Mouse (Mus musculus) brown adipose tissue, adult 24 weeks (tissue): Measurements from ENCODE around the gene Slc25a23. TPM values are rescaled to one million over a fixed set of nuclear protein-coding genes. Genes with fewer than 3 reads are reported as not detected.
"Not testable (repeated sequence)": the region's sequence is repeated elsewhere in the genome, so short reads cannot be mapped to it uniquely, and the experiment has no call there.

ENCODE experiments used
- H3K27ac ChIP-seq: fragments of 200-500 bp; replicated peaks from 2 replicates; pipeline ENCODE4 v1.5.1; 2012; ENCODE audit warnings: low read depth, mild to moderate bottlenecking, low read length
- H3K4me1 ChIP-seq: fragments of 200-500 bp; 2 replicates; pipeline ENCODE4 v1.6.1; 2012; ENCODE audit warnings: low read length, mixed read lengths; ENCODE audit not compliant: control insufficient read depth, insufficient read depth, insufficient read length
- H3K4me3 ChIP-seq: fragments of 200-500 bp; 2 replicates; pipeline ENCODE4 v1.5.1; 2012; ENCODE audit warnings: low read depth, mild to moderate bottlenecking, low read length, moderate library complexity; ENCODE audit not compliant: insufficient read depth
- polyA plus RNA-seq: library from polyadenylated mRNA; stranded (reverse); fragments of >200 nt; gene quantifications from 2 replicates; pipeline ENCODE4 v1.2.4, GENCODE M21; 2012; ENCODE audit not compliant: missing spikeins, insufficient read depth, insufficient read length

The Slc25a23 gene
- polyA plus RNA-seq, 1 experiment, result 161 TPM

DNA sequence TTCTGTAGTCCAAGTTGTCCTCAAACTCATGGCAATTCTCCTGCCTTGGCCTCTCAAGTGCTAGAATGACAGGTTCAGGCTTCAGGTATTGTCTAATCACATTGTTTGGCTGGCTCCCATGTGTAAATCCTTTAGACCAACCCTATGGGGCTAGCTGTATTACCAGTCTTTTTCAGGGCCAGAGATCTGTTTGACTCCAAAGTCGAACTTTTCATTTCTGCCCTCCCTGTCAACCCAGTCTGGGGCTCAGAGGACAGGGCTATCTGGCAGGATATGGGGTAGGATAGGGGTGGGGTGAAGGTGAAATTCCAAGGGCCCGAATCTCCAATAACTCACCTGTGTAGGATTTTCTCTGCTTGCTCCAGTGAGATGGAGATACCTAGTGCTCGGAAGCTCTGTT is 3.4 kb downstream of the Slc25a23 start:
- Histone ChIP-seq H3K4me3 (no peak overlapping the region), H3K27ac (no peak overlapping the region), H3K4me1 (no peaks in the 10 kb centered on the region)

DNA sequence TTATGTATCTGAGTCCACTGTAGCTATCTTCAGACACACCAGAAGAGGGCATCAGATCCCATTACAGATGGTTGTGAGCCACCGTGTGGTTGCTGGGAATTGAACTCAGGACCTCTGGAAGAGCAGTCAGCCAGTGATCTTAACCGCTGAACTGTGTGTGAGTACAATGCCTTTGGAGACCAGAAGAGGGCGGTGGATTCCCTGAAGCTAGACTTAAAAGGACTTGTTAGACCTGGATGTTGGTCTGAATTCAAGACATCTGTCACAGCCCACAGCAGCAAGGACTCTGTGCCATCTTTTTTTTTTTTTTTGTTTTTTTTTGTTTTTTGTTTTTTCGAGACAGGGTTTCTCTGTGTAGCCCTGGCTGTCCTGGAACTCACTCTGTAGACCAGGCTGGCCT is 8.0 kb downstream of the Slc25a23 start:
- H3K4me3 ChIP-seq, H3K27ac ChIP-seq, H3K4me1 ChIP-seq: not testable (repeated sequence)

DNA sequence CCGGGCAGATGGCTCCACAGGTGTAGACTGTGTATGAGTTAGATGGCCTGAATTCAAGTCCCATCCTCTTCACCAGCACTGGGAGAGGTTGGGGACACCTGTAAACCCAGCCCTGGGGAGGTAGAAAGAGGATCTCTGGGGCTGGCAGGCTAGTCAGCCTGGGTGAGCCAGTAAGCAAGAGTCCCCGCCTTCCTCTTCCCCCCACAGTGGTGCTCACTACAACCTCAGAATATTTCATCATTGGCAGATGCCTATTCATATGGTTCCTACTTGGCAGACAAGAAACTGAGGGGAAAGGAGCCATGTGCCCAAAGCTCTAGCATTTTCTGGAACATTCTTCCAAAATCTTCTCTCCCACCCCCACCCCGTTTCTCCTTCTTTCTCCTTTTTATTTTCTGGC is 10.8 kb downstream of the Slc25a23 start:
- H3K4me1 ChIP-seq, result no peaks in the 10 kb centered on the region; the same call in 1 of the 2 replicates
- H3K27ac ChIP-seq, result no peak overlapping the region
- H3K4me3 ChIP-seq, result no peak overlapping the region

DNA sequence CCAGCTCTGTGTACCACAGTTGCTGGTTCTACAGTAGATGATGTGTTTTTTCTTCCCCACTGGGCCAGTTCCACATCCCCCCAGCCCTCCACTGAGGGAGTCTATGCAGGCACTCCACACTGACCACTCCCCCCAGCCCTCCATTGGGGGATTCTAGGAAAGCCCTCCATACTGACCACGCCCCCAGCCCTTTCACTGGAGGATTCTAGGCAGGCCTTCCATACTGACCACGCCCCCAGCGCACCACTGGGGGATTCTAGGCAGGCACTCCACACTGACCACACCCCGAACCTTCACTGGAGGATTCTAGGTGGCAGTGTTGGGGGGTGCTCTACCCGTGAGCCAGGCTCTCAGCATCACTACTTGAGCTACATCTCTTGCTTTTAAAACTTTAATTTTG is 12.3 kb downstream of the Slc25a23 start:
- Histone ChIP-seq H3K4me1 (no peaks in the 10 kb centered on the region; the same call in 1 of the 2 replicates), H3K27ac (no peak overlapping the region), H3K4me3 (no peak overlapping the region)

DNA sequence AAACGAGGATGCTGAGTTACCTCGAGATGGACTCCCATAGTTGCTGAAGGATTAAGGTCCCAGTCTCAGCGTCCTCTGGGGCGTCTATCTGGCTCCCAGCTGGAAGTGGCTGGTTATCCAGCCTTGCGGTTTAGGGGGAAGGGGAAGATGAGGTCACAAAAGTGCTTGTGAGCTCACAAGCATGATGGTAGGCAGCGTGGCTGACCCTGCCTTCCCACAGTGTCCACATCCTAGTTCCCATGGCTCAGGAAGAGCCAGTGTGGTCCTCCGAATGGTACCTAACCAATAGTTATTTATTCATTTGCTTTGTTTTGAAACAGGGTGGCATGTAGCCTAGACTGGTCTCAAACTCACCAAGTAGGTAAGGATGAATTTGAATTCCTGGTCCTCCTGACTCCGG is 18.1 kb downstream of the Slc25a23 start, which contains the start of gene Slc25a41:
TSS of gene Slc25a41 (minus strand) at position 101 of the 400 bp plus-strand sequence.
- Histone ChIP-seq H3K27ac (no peak within 1 kb of the TSS), H3K4me1 (no peaks in the 10 kb centered on the region), H3K4me3 (no peak within 1 kb of the TSS)

DNA sequence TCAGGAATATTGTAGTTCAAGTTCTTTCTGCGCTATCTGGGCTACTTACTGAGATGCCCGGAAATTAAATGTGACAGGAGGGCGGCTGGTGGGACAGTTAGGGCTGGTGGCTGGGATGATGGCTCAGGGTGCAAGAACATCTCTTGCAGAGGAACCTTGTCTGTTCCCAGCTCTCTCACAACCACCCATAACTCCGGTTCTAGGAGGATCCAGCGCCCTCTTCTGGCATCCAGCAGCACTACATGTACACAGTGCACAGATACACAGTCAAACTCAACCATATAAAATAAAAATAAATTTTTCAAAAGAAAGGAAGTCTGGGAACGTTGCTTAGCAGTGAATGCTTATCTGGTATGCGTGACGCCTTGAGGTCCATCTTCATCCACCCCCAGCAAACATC is 20.7 kb downstream of the Slc25a23 start:
- no peaks in the 10 kb centered on the region for H3K4me1 ChIP-seq
- no peak overlapping the region for H3K4me3 ChIP-seq
- H3K27ac ChIP-seq, result no peak overlapping the region

DNA sequence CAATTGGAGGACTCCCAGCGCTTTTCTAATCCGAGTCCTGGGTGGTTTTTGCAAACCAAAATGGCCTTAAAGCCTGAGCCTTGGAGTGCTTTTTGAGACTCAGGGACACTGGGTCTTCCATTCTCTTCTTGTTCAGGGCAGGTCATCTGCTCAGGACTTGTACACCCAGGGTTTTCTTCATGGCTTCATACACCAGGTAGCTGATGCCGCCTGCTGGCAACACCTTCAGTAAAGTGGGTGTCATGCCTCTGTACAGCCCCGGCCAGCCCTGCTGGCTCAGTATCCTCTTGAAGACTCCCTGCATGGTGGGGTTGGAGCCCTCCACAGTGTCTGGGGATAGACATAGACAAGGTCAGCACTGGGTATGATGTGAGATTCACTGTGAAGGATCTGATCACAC is 26.8 kb downstream of the Slc25a23 start:
- H3K27ac ChIP-seq, result no peak overlapping the region
- peak overlapping the region; percentile 60; the same call in 1 of the 2 replicates for H3K4me3 ChIP-seq
- H3K4me1 ChIP-seq, result peaks cover 8% of the 10 kb centered on the region; the same call in 1 of the 2 replicates

DNA sequence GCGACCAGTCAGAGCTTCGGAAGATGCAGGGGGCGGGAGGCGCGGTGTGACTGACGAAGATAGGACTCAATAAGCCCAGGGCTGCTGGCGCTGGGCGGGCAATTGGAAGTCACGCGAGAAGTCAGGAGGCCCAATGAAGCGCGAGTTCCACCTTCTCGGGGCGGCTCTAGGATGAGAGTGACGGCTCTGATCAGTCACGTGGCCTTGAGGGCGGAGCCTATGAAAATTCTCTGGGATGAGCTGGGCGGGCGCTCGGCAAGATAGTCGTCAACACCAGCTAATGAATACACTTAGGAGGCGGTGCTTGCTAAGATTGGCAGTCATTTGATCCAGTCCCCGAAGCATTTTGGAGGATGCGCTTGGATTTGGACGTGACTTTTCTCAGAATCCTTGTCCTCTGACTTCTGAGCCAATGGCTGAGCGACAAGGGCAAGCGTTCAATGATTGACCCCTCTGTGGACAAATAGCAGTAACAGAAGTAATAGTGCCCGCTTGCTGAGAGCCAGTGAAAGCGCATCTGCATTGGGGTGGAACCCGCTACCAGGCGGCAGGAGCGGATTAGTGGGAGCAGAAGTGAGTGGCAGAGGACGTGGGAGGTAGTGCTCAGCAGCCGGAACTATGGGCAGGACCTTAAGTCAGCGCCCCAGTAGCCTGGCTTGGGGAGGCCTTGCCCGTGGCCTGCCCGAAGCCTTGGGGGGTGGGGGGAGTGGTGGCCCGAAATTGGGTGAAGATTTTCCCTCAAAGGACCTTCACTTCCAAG is 27.8 kb downstream of the Slc25a23 start:
- H3K27ac ChIP-seq, result peak overlapping the region; percentile 76
- peaks cover 8% of the 10 kb centered on the region; the same call in 1 of the 2 replicates for H3K4me1 ChIP-seq
- peak overlapping the region; percentile 60 for H3K4me3 ChIP-seq

DNA sequence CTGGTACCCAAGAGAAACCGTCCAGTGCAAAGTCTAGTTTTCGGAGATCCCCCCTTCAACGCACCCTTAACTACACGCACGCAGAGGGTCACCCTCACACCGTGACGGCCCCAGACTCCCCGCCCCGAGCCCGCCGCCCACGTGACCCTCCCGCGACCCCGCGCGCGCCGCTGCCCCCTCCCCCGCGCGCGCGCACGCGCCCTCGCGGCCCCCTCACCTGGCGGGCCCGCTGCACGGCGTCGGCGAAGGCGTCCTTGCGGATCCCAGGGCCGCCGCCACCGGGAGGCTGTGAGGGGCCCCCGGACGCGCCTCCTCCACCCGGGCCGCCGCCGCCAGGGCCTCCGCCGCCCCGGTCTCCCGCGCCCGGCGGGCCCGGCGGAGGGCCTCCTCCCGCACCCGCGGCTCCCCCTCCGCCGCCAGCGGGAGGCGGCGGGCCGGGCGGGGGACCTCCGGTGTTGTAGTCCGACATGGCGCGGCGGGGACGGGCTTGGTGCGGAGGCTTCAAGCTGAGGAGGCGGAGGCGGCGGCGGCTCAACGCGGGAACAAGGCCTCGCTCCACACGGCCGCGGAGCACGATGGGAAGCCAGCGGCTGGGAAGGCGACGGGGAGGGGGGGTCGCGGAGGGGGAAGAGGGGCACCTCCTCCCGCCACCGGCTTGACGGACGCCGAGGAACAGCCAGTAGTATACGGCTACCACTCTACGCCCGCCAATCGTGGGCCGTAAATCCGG is 28.6 kb downstream of the Slc25a23 start, which contains the start of gene Khsrp:
TSS of gene Khsrp (minus strand) at position 592 of the 730 bp plus-strand sequence.
- Histone ChIP-seq H3K4me3 (peak within 1 kb of the TSS; percentile 73), H3K27ac (peak within 1 kb of the TSS; percentile 76), H3K4me1 (peaks cover 8% of the 10 kb centered on the region; the same call in 1 of the 2 replicates)

DNA sequence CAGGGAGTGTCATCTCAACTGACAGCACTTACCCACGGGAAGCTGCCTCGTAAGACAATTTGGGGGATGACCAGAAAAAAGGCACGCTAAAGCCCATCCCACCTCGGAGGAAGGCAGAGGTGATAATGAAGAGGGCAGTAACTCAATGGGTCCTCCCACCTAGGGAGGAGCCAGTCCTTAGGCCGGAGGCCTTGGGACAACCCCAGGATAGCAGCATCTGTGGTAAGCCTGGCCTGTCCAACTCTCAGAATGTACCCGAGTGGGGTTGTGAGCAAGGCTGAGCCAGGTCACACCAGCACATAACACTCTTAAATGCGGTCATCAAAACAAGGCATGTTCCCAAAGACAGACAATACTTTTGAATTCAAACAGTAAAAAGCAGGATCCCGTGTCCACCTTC is 30.0 kb downstream of the Slc25a23 start:
- H3K4me1 ChIP-seq, result peaks cover 8% of the 10 kb centered on the region; the same call in 1 of the 2 replicates
- H3K4me3 ChIP-seq, result peak overlapping the region; percentile 73
- no peak overlapping the region for H3K27ac ChIP-seq

DNA sequence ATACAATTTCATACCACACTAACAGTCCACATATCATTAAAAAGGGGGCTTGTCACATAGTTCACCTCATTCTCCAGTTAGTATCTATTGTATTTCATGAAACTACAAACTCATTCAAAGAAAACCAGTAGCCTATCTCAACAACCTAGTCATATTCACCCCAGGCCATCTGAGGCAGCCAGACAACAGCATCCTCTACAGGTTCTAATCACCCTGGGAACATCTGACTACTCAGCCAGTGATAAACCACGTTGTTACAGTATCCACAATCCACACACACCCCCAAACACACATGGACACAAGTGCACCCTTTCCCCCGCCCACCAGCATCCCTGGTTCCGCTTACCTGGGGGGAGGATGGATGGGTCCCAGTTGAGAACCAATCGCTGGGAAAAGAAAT is 32.2 kb downstream of the Slc25a23 start:
- peaks cover 6% of the 10 kb centered on the region; the same call in 1 of the 2 replicates for H3K4me1 ChIP-seq

DNA sequence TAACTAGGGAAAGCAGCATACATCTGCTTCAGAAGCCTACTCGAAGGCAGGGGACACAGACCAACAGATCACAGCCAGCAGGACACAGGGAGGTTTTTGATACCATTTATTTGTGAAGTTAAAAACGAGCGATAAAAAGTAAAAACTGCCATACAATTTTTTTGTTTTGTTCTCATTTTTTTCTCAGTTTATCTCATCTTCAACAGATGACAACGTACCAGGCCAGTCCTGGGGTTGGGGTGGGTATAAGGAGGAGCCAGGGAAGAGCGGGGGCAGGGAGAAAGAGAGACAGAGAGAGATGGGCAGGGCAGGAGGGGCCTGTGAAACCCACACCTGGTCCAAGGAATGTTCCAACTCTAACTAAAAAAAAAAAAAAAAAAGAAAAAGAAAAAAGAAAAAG is 38.7 kb downstream of the Slc25a23 start:
- no peak overlapping the region for H3K27ac ChIP-seq
- H3K4me1 ChIP-seq, result no peaks in the 10 kb centered on the region
- H3K4me3 ChIP-seq, result no peak overlapping the region

More for the DNA sequence above, 32.2 kb downstream of the Slc25a23 start:
- H3K27ac ChIP-seq, result no peak overlapping the region
- H3K4me3 ChIP-seq, result no peak overlapping the region

DNA sequence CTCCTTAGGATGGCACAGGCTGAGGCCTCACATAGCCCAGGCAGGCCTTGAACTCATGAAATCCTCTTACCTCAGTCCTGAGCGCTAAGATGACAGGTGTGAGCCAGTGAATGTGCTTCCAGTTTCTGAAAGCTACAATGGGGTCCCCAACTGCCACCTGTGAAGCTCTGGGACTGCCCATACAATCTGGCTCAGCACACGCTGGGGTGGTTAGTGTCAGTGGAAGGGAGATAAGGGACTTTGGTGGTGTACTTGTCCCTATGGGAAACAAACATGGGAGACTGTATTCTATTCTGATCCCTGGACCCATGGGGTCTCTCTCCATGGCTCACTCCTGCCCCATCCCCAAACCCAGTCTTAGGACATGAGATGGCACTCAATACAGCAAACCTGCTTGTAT is 40.0 kb downstream of the Slc25a23 start:
- H3K4me3 ChIP-seq, result no peak overlapping the region
- H3K27ac ChIP-seq, result no peak overlapping the region
- H3K4me1 ChIP-seq, result no peaks in the 10 kb centered on the region

DNA sequence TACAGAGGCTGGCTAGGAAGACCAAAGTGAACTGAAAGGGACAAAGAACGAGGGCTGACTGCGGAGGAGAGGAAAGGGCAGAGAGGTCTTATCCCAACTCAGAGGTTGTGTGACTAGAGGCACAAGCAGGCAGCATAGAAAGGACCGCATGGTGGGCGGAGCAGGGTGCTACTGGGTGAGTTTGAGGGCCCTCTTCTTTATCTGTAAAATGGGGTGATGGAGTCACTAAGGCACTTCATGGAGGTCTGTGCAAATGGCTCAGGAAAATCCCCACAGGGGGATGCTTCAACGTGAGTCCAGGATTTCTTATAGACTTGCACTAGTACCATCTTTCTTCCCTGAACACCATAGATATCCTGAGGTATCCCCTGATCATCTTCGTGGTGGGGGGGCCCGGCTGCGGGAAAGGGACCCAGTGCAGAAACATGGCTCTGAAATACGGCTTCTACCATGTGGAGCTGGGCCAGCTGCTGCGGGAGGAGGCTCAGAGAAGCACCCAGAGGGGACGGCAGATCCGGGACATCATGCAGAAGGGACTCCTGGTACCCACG is 47.3 kb downstream of the Slc25a23 start:
- Histone ChIP-seq H3K27ac (no peak overlapping the region), H3K4me3 (peak overlapping the region; percentile 68), H3K4me1 (no peaks in the 10 kb centered on the region)
